Mouse (Mus musculus): ENCODE data around the gene Pabpc4.
A peak's percentile ranks its signal among the peaks of the same experiment; 100 is the strongest.

DNA sequence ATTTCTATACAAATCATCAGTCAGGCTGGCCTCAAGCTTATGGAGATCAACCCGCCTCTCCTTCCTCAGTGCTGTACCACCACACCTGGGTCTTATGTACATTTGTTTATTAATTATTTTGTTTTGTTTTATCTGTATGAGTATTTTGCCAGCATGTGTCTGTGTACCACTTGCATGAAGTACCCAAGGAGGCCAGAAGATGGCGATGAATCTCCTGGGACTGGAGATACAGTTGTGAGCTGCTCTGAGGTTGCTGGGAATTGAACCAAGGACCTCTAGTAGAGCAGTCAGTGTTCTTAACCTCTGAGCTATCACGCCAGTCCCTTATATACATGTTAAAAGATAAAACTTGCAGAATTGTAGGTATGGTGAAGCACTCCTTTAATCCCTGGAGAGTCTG, 38.8 kb upstream of the Pabpc4 start:
- TF ChIP-seq HCFC1 (IDR thresholded peaks at IDR 0.05; ENCODE audit: low read depth, low read length), result no peak
- TF ChIP-seq CTCF (conservative IDR thresholded peaks at IDR 0.05 in 1 of 2, IDR thresholded peaks at IDR 0.05 in 1 of 2; ENCODE audit: low read depth in 2 of 2, low read length in 2 of 2), result peak; percentile 39 to 67; a peak in 3 of 4 replicates
- no peak for TF ChIP-seq ZKSCAN1 (IDR thresholded peaks at IDR 0.05; ENCODE audit: borderline replicate concordance, low read depth, low read length)
- TF ChIP-seq SMC3 (IDR thresholded peaks at IDR 0.05; ENCODE audit: low read depth, low read length), result peak; percentile 66
- no peak for TF ChIP-seq ETS1 (conservative IDR thresholded peaks at IDR 0.05; ENCODE audit: low read depth, low read length)
- no peak for TF ChIP-seq MAX (IDR thresholded peaks at IDR 0.05; ENCODE audit: low read length)
- TF ChIP-seq POLR2A (IDR thresholded peaks at IDR 0.05; ENCODE audit: low read depth, low read length), result no peak
- TF ChIP-seq E2F4 (IDR thresholded peaks at IDR 0.05; ENCODE audit: insufficient replicate concordance, low read depth, low read length), result no peak
- TF ChIP-seq RAD21 (IDR thresholded peaks at IDR 0.05; ENCODE audit: low read depth, low read length), result peak; percentile 48
- no peak for TF ChIP-seq NRF1 (IDR thresholded peaks at IDR 0.05; ENCODE audit: low read depth, low read length)
- TF ChIP-seq SIN3A (IDR thresholded peaks at IDR 0.05; ENCODE audit: low read length), result no peak
